ENCODE assay signal across 20 mouse cellular contexts in genomic region chr2:80434783-80435572, GRCm38 (mm10). TPM values are rescaled to one million over a fixed set of nuclear protein-coding genes. Genes with fewer than 3 reads are reported as not detected.
DNase-seq lines count a peak whose midpoint lies in the region; ATAC-seq and TF ChIP-seq lines count a peak whose summit lies in the region.
"Had no signal": no experiment of that assay in that cellular context is flagged by ENCODE, and none has a peak within 500 bp of the region (broad histone marks: within the 10 kb centered on the region; RNA-seq: fewer than 3 reads in every experiment).

No protein-coding gene starts in this region.

- WGBS in kidney, adult 2 months = 65% methylated on average over 11 of the region's 11 CpGs
- WGBS in kidney, postnatal 0 days = 42% methylated on average over 11 of the region's 11 CpGs

- H3K4me1 ChIP-seq in kidney, adult 2 months (ENCODE audit: control insufficient read depth, insufficient read depth, low read length) = peaks cover 6% of the 10 kb centered on the region; the same call in 1 of the 2 replicates
- H3K4me1 ChIP-seq in kidney, postnatal 0 days (replicated peaks; ENCODE audit: insufficient read depth, low read length) = no peaks in the 10 kb centered on the region
- H3K4me1 ChIP-seq: embryonic facial prominence, embryonic 15.5 days; hindbrain, embryonic 13.5 days had no signal

- no peak for TF ChIP-seq POLR2A in kidney, adult 2 months (IDR thresholded peaks at IDR 0.05; ENCODE audit: low read depth, low read length)

- no peak overlapping the region for H3K4me2 ChIP-seq in kidney, postnatal 0 days (ENCODE audit: low read length)
- H3K4me2 ChIP-seq: embryonic facial prominence, embryonic 15.5 days; forebrain, embryonic 15.5 days; heart, embryonic 11.5 days; hindbrain, embryonic 13.5 days had no signal

- no peak overlapping the region for H3K9ac ChIP-seq in kidney, postnatal 0 days (ENCODE audit: low read depth, low read length)
- H3K9ac ChIP-seq: embryonic facial prominence, embryonic 15.5 days; forebrain, embryonic 15.5 days; hindbrain, embryonic 13.5 days had no signal

- 0 out of 2 replicates have a peak, but pooled peaks have one; percentile 40 for ATAC-seq in kidney, postnatal 0 days (replicated peaks; ENCODE audit: low FRiP score, low read depth)
- ATAC-seq: forebrain, embryonic 15.5 days; hindbrain, postnatal 0 days had no signal

- H3K36me3 ChIP-seq in kidney, adult 2 months (ENCODE audit: control insufficient read depth, insufficient read depth, low read length) = no peaks in the 10 kb centered on the region
- H3K36me3 ChIP-seq in kidney, postnatal 0 days (ENCODE audit: insufficient read depth, low read length) = no peaks in the 10 kb centered on the region
- H3K36me3 ChIP-seq: embryonic facial prominence, embryonic 15.5 days; forebrain, embryonic 10.5 days; forebrain, embryonic 15.5 days; hindbrain, embryonic 13.5 days had no signal

- DNase-seq in kidney, adult 2 months = peak; percentile 52
- no peak for DNase-seq in kidney, postnatal 25 days
- DNase-seq in kidney, postnatal 0 days (ENCODE audit: low spot score) = peak; percentile 87
- no peak for DNase-seq in kidney, adult 8-10 months
- DNase-seq in Muller cell, postnatal 12 days (ENCODE audit: inconsistent ontology term) = peak; percentile 66
- DNase-seq in kidney, postnatal 14 days = peak; percentile 37
- DNase-seq in layer of hippocampus, adult 9-11 months = no peak
- DNase-seq: adrenal gland, adult 8-10 months; adrenal gland, postnatal 36 days; cerebellum, adult 8-10 months; cerebellum, postnatal 14 days; embryo, embryonic 11 days; gastrocnemius, postnatal 36 days had no signal

- H3K27me3 ChIP-seq in kidney, adult 2 months (replicated peaks; ENCODE audit: control insufficient read depth, insufficient read depth, low read length) = no peaks in the 10 kb centered on the region
- H3K27me3 ChIP-seq in kidney, postnatal 0 days (ENCODE audit: insufficient read depth, low read length) = no peaks in the 10 kb centered on the region
- H3K27me3 ChIP-seq: embryonic facial prominence, embryonic 15.5 days; forebrain, embryonic 15.5 days; hindbrain, embryonic 13.5 days had no signal

- H3K4me3 ChIP-seq in kidney, adult 2 months (ENCODE audit: insufficient read depth, low read depth, low read length) = no peak overlapping the region
- no peak overlapping the region for H3K4me3 ChIP-seq in kidney, postnatal 0 days (replicated peaks; ENCODE audit: low read depth, low read length)
- H3K4me3 ChIP-seq: embryonic facial prominence, embryonic 15.5 days; erythroblast, embryonic 14.5 days; forebrain, embryonic 10.5 days; forebrain, embryonic 15.5 days; hindbrain, embryonic 13.5 days had no signal

- TF ChIP-seq CTCF in kidney, adult 2 months (conservative IDR thresholded peaks at IDR 0.05; ENCODE audit: insufficient read depth, insufficient read length, low read depth, low read length) = no peak
- no peak for TF ChIP-seq CTCF in kidney, postnatal 0 days (IDR thresholded peaks at IDR 0.05; ENCODE audit: low read depth)

- H3K27ac ChIP-seq in kidney, adult 2 months (ENCODE audit: insufficient read depth, low read depth, low read length) = peak overlapping the region; percentile 71; the same call in 1 of the 2 replicates
- H3K27ac ChIP-seq in kidney, postnatal 0 days = no peak overlapping the region
- H3K27ac ChIP-seq: embryonic facial prominence, embryonic 15.5 days; forebrain, embryonic 10.5 days; forebrain, embryonic 15.5 days; hindbrain, embryonic 13.5 days; hindbrain, postnatal 0 days had no signal

- no peaks in the 10 kb centered on the region for H3K9me3 ChIP-seq in kidney, postnatal 0 days (replicated peaks; ENCODE audit: low read length)
- H3K9me3 ChIP-seq: embryonic facial prominence, embryonic 15.5 days; forebrain, embryonic 10.5 days; forebrain, embryonic 15.5 days; hindbrain, embryonic 13.5 days had no signal

RNA-seq across cellular contexts. Expression of gene Frzb, which starts 12.4 kb away (rescaled TPM):
- 6.8 and 8.3 TPM in 2 replicates for polyA plus RNA-seq in kidney, adult 2 months (2012; rRNA removed)
- polyA plus RNA-seq in kidney, postnatal 0 days (2015; fragmentation: Nextera tagmentation; extraction: Ambion mirVana) = 23.5 and 24.3 TPM in 2 replicates
- polyA plus RNA-seq: erythroblast, embryonic 14.5 days had no signal

Comparison
In these comparisons a context has a peak if more than half of its experiments do, and no peak if none do; other contexts are left out.
1. DNase-seq: peak in kidney, adult 2 months (single experiment), kidney, postnatal 0 days (single experiment), Muller cell, postnatal 12 days (single experiment) and kidney, postnatal 14 days (single experiment); none in kidney, postnatal 25 days (0 of 2), kidney, adult 8-10 months (0 of 2) and layer of hippocampus, adult 9-11 months (single experiment).